Mouse (Mus musculus) forebrain, embryonic 16.5 days (tissue): ENCODE results near the gene Patz1. TPM values are rescaled to one million over a fixed set of nuclear protein-coding genes. Genes with fewer than 3 reads are reported as not detected.

Experiments
- ATAC-seq: fragments of 200-750 bp; cut with Nextera tagmentation; 2 replicates; pipeline ENCODE4 v1.8.0; 2017; ENCODE audit warnings: mild to moderate bottlenecking, moderate library complexity
- H3K27ac ChIP-seq: fragments of 300-500 bp; sonication (generic); 2 replicates; pipeline ENCODE4 v1.5.1; 2014; ENCODE audit warnings: low read length, control low read depth
- H3K27me3 ChIP-seq: fragments of 300-500 bp; sonication (generic); replicated peaks from 2 replicates; pipeline ENCODE4 v1.6.1; 2014; ENCODE audit warnings: low read length; ENCODE audit not compliant: control insufficient read depth, insufficient read depth
- H3K36me3 ChIP-seq: fragments of 300-500 bp; sonication (generic); 2 replicates; pipeline ENCODE4 v1.6.1; 2014; ENCODE audit not compliant: control insufficient read depth, insufficient read depth
- H3K4me1 ChIP-seq: fragments of 300-500 bp; sonication (generic); replicated peaks from 2 replicates; pipeline ENCODE4 v1.6.1; 2014; ENCODE audit warnings: low read length; ENCODE audit not compliant: control insufficient read depth, insufficient read depth
- H3K4me2 ChIP-seq: fragments of 300-500 bp; sonication (generic); 2 replicates; pipeline ENCODE4 v1.6.1; 2014; ENCODE audit warnings: mild to moderate bottlenecking, low read length, control low read depth
- H3K4me3 ChIP-seq: fragments of 300-500 bp; sonication (generic); replicated peaks from 2 replicates; pipeline ENCODE4 v1.5.1; 2014; ENCODE audit warnings: mild to moderate bottlenecking, low read length, control low read depth
- H3K9ac ChIP-seq: fragments of 300-500 bp; sonication (generic); replicated peaks from 2 replicates; pipeline ENCODE4 v1.6.1; 2014; ENCODE audit warnings: low read depth, low read length, control low read depth
- H3K9me3 ChIP-seq: fragments of 300-500 bp; sonication (generic); 2 replicates; pipeline ENCODE4 v1.6.1; 2016; ENCODE audit warnings: low read length; ENCODE audit not compliant: control insufficient read depth
- WGBS: fragments of 180-500 bp; shearing (Covaris S2); extraction: QIAGEN DNeasy Blood & Tissue Kit; methylation state at CpG from one replicate; pipeline ENCODE4 v1.1.7; 2014; 5-methylcytosine and 5-hydroxymethylcytosine counted together
- polyA plus RNA-seq: library from polyadenylated mRNA; unstranded; fragments of >200 nt; fragmentation: Nextera tagmentation; extraction: Ambion mirVana; gene quantifications from 2 replicates; pipeline ENCODE4 v1.2.1, GENCODE M21; 2015

Gene Patz1
- polyA plus RNA-seq, 1 experiment from 2014 or later: 56.6 TPM

- H3K4me2 ChIP-seq: no peak overlapping the region
- H3K9ac ChIP-seq: no peak overlapping the region
- H3K36me3 ChIP-seq: peaks cover 40% of the 10 kb centered on the region
- no peak for ATAC-seq
- no peak overlapping the region for H3K4me3 ChIP-seq
- peaks cover 30% of the 10 kb centered on the region for H3K4me1 ChIP-seq
- no peaks in the 10 kb centered on the region for H3K27me3 ChIP-seq
- WGBS: 91% methylated on average over 14 of the region's 14 CpGs
- no peak overlapping the region for H3K27ac ChIP-seq
- H3K9me3 ChIP-seq: no peaks in the 10 kb centered on the region
Measured at GRCm38 (mm10) chr11:3298813-3299185, 10.1 kb downstream of the Patz1 start.

DNA sequence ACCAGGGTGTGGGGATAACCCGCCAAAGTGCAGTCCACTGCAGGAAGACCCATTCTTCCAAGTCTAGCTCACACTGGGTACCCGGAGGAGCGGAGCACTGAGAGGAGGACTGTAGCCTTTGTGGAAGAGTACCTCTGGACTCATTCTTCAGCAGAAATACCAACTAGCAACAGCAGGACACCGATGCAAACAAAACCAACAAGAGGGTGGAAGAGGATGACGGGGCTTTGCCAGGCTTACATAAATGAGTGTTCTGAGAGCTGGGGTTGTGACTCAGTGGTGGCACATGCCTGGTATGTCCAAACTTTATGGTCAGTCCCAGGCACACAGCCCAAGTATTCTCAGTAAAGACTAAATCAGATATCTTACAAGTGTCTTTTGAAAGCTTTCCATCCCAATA is 12.4 kb downstream of the Patz1 start:
- no peak for ATAC-seq

GRCm38 (mm10) chr11:3302385-3302784 is 13.7 kb downstream of the Patz1 start:
- ATAC-seq: no peak
- H3K4me3 ChIP-seq: no peak overlapping the region
- no peak overlapping the region for H3K9ac ChIP-seq
- H3K4me1 ChIP-seq: no peaks in the 10 kb centered on the region; the same call in 1 of the 2 replicates
- H3K27ac ChIP-seq: no peak overlapping the region
- 73% methylated on average over 4 of the region's 4 CpGs for WGBS
- no peaks in the 10 kb centered on the region for H3K9me3 ChIP-seq
- no peaks in the 10 kb centered on the region for H3K27me3 ChIP-seq
- H3K4me2 ChIP-seq: no peak overlapping the region
- H3K36me3 ChIP-seq: peaks cover 49% of the 10 kb centered on the region

More for the DNA sequence above, 12.4 kb downstream of the Patz1 start:
- Histone ChIP-seq H3K9ac (no peak overlapping the region), H3K4me3 (no peak overlapping the region), H3K9me3 (no peaks in the 10 kb centered on the region), H3K27me3 (no peaks in the 10 kb centered on the region), H3K27ac (no peak overlapping the region), H3K36me3 (peaks cover 50% of the 10 kb centered on the region), H3K4me2 (no peak overlapping the region), H3K4me1 (peaks cover 10% of the 10 kb centered on the region)
- 93% methylated on average over 5 of the region's 5 CpGs for WGBS

- H3K9ac ChIP-seq: no peak overlapping the region
- H3K4me3 ChIP-seq: no peak overlapping the region
- H3K27ac ChIP-seq: no peak overlapping the region
- 79% methylated on average over 4 of the region's 4 CpGs for WGBS
- no peak overlapping the region for H3K4me2 ChIP-seq
- no peaks in the 10 kb centered on the region for H3K27me3 ChIP-seq
- H3K9me3 ChIP-seq: no peaks in the 10 kb centered on the region
- peaks cover 54% of the 10 kb centered on the region for H3K36me3 ChIP-seq
- no peaks in the 10 kb centered on the region; the same call in 1 of the 2 replicates for H3K4me1 ChIP-seq
- ATAC-seq: no peak
Measured at GRCm38 (mm10) chr11:3302792-3303191, 14.1 kb downstream of the Patz1 start.

GRCm38 (mm10) chr11:3305821-3306220 is 17.1 kb downstream of the Patz1 start:
- peaks cover 56% of the 10 kb centered on the region for H3K36me3 ChIP-seq
- WGBS: 93% methylated on average over 4 of the region's 4 CpGs
- no peak for ATAC-seq

GRCm38 (mm10) chr11:3307875-3308274 is 19.2 kb downstream of the Patz1 start:
- Histone ChIP-seq H3K27ac (no peak overlapping the region), H3K4me3 (no peak overlapping the region), H3K9me3 (no peaks in the 10 kb centered on the region), H3K4me1 (no peaks in the 10 kb centered on the region), H3K9ac (no peak overlapping the region), H3K4me2 (no peak overlapping the region), H3K27me3 (no peaks in the 10 kb centered on the region), H3K36me3 (peaks cover 51% of the 10 kb centered on the region)
- no peak for ATAC-seq
- 95% methylated on average over 3 of the region's 3 CpGs for WGBS

More at GRCm38 (mm10) chr11:3305821-3306220, 17.1 kb downstream of the Patz1 start:
- H3K27ac ChIP-seq: no peak overlapping the region
- no peaks in the 10 kb centered on the region for H3K27me3 ChIP-seq
- H3K4me1 ChIP-seq: no peaks in the 10 kb centered on the region
- no peak overlapping the region for H3K4me3 ChIP-seq
- H3K4me2 ChIP-seq: no peak overlapping the region
- H3K9me3 ChIP-seq: no peaks in the 10 kb centered on the region
- H3K9ac ChIP-seq: no peak overlapping the region

GRCm38 (mm10) chr11:3309884-3310283 is 21.2 kb downstream of the Patz1 start:
- no peak overlapping the region for H3K4me3 ChIP-seq
- no peak overlapping the region for H3K9ac ChIP-seq
- H3K4me1 ChIP-seq: no peaks in the 10 kb centered on the region
- no peak overlapping the region for H3K4me2 ChIP-seq
- H3K27ac ChIP-seq: no peak overlapping the region
- no peak for ATAC-seq
- H3K27me3 ChIP-seq: no peaks in the 10 kb centered on the region
- no peaks in the 10 kb centered on the region for H3K9me3 ChIP-seq
- peaks cover 48% of the 10 kb centered on the region for H3K36me3 ChIP-seq
- 93% methylated on average over 4 of the region's 4 CpGs for WGBS

- peaks cover 40% of the 10 kb centered on the region for H3K36me3 ChIP-seq
- no peak overlapping the region for H3K27ac ChIP-seq
- H3K4me3 ChIP-seq: no peak overlapping the region
- H3K9me3 ChIP-seq: no peaks in the 10 kb centered on the region
- H3K4me1 ChIP-seq: no peaks in the 10 kb centered on the region
- 95% methylated on average over 10 of the region's 10 CpGs for WGBS
- no peaks in the 10 kb centered on the region for H3K27me3 ChIP-seq
- H3K9ac ChIP-seq: no peak overlapping the region
- no peak overlapping the region for H3K4me2 ChIP-seq
- ATAC-seq: no peak
Measured at GRCm38 (mm10) chr11:3310789-3311585, 22.3 kb downstream of the Patz1 start.

DNA sequence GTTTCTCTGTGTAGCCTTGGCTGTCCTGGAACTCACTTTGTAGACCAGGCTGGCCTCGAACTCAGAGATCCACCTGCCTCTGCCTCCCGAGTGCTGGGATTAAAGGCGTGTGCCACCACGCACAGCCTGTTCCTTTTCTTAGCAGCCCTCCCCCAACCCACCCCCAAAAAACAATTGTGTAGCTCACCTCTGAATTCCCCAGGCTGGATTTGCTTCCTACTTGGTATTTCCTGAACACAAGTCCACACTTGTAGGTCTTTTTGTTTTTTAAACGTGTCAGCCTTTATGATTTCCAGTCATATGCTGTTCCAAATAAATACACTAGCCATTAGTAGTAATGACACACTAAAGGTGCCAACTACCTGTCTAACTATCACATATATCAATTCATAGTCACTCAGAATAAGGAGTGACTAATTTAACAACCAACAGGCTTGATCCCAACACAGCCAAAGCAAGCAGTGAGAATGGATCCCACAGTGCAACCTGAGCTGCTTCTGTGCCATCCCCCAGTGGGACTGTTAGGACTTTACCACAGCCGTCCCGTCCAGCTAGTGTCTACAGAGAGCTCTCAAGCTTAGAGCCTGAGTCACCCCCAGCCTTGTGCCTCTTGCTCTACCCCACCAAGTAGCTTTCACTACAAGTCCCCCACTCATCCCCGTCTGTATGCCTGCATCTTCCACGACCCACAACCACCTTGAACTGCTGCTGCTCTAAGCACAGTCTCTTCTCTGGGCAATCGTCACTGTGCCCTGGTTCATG is 23.1 kb downstream of the Patz1 start:
- no peak overlapping the region for H3K9ac ChIP-seq
- no peaks in the 10 kb centered on the region for H3K27me3 ChIP-seq
- no peak overlapping the region for H3K4me3 ChIP-seq
- no peak for ATAC-seq
- H3K36me3 ChIP-seq: peaks cover 37% of the 10 kb centered on the region
- H3K4me1 ChIP-seq: no peaks in the 10 kb centered on the region
- no peak overlapping the region for H3K27ac ChIP-seq
- no peaks in the 10 kb centered on the region for H3K9me3 ChIP-seq
- WGBS: 87% methylated on average over 9 of the region's 10 CpGs
- H3K4me2 ChIP-seq: no peak overlapping the region
